Mouse (Mus musculus): ENCODE data around the gene Fktn. TPM values are rescaled to one million over a fixed set of nuclear protein-coding genes. Genes with fewer than 3 reads are reported as not detected.
"Not testable (repeated sequence)": the region's sequence is repeated elsewhere in the genome, so short reads cannot be mapped to it uniquely, and the experiment has no call there.

The Fktn gene
- polyA plus RNA-seq, 1 experiment from 2014 or later: 19.3 TPM

DNA sequence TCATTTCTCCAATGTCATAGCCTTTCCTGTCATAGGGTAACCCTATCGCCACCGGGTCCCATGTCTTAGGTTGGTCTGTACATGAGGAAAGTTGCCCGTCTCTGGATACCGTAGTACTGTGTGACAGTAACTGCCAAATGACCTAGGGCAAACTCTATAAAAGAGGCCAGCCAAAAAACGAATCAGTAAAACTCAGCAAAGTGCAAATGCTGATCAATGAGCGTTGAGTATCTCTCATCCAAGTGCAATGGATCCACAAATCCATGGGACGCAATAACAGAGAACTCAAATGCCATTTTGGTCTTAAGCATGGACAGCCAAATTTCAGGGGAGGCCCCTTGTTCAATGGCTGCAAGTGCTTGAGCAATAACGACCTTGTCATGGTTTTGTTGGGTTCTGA, 89.9 kb downstream of the Fktn start:
- H3K9ac ChIP-seq; ATAC-seq; H3K4me2 ChIP-seq; H3K27me3 ChIP-seq; H3K4me3 ChIP-seq; H3K27ac ChIP-seq; H3K4me1 ChIP-seq; H3K9me3 ChIP-seq (replicated peaks); H3K36me3 ChIP-seq (ENCODE audit: poor library complexity, severe bottlenecking): not testable (repeated sequence)
- WGBS: 90% methylated on average over 8 of the region's 8 CpGs

DNA sequence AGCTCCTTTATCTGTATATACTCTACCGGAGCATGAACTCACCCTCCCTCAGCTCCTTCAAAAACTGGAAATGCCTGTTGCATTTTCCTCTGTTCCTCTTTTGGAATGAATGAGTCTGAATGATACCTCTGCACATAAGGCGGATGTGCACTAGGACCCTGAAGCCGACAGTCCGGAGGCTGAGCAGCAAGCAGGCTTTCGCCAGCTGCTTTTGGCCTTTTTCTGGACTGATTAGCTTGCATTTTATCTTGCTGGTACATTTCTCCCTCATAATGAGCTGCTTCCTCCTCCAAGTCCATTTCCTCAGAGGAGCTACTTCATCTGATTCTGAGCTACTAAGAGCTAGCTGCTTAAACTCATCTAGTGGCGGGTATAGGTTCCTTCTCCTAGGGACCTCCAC, 92.6 kb downstream of the Fktn start:
- H3K9me3 ChIP-seq (replicated peaks); H3K4me3 ChIP-seq; H3K27ac ChIP-seq; H3K4me1 ChIP-seq; H3K27me3 ChIP-seq; ATAC-seq; H3K9ac ChIP-seq; H3K36me3 ChIP-seq (ENCODE audit: poor library complexity, severe bottlenecking); H3K4me2 ChIP-seq: not testable (repeated sequence)
- WGBS: 78% methylated on average over 6 of the region's 6 CpGs

DNA sequence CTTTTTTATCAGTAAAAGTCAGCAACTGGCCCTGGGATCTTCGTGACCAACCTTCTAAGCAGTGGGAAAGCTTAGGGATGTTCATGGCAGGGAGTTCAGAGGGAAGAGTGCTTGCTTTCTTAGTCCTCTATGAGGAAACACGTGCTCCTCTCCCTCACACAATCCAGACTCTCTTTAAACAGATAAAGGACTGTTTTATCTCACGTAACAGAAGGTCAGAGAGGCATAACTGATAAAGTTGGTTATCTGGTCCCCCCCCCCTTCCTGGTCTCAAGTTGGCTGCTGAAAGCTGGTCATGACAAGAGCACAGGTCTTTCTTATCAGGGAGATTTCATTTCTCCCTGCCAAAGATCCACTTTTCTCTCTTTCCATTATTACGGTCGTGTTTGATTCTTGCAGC, 104.5 kb downstream of the Fktn start:
- H3K36me3 ChIP-seq (ENCODE audit: poor library complexity, severe bottlenecking): no peaks in the 10 kb centered on the region
- WGBS: 71% methylated on average over 5 of the region's 5 CpGs
- H3K27ac ChIP-seq: no peak overlapping the region
- H3K4me2 ChIP-seq: no peak overlapping the region
- ATAC-seq: no peak
- no peaks in the 10 kb centered on the region for H3K9me3 ChIP-seq (replicated peaks)
- no peak overlapping the region for H3K4me3 ChIP-seq
- H3K27me3 ChIP-seq: no peaks in the 10 kb centered on the region
- no peak overlapping the region for H3K9ac ChIP-seq
- no peaks in the 10 kb centered on the region for H3K4me1 ChIP-seq

DNA sequence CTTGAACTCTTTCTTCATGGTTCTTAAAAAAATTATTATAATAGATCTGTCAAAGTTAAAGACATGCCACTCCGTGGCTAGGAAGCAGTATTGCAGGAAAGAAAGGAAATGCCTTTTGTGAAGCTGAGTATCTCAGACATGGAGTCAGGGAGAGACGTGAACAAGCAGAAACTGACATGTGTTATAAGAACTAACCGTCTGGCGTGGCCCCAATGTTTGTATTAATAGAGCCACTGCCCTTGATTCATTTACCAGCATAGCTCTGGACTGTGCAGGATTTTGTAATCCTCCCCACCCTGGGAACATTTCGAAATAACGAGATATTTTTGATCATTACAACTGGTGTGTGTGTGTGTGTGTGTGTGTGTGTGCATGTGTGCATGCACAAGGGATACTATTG, 109.9 kb downstream of the Fktn start:
- no peak overlapping the region for H3K27ac ChIP-seq
- no peak for ATAC-seq

DNA sequence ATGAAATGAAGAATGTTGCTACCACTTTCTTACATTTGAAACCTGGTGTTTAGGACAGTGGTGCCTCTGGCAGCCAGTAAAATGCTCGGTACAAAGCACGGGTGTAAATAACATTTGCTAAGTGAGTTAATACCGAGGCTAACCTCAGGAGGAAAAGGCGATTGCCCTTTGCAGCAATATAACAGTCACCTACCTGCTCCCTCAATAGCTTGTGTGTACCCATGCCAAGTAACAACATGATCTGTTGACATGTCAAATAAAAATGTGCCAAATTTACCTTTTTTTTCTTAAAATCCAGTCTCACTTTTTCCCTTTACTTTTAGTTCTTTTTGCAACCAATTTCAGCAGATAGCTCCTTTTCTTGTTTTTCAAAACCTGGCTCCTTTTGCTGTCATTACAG, 111.0 kb downstream of the Fktn start:
- H3K9me3 ChIP-seq (replicated peaks): no peaks in the 10 kb centered on the region
- no peaks in the 10 kb centered on the region for H3K36me3 ChIP-seq (ENCODE audit: poor library complexity, severe bottlenecking)
- H3K27ac ChIP-seq: no peak overlapping the region
- H3K27me3 ChIP-seq: no peaks in the 10 kb centered on the region
- no peak for ATAC-seq
- WGBS: 82% methylated on average over 4 of the region's 4 CpGs
- H3K4me2 ChIP-seq: no peak overlapping the region
- H3K4me3 ChIP-seq: no peak overlapping the region
- H3K4me1 ChIP-seq: peaks cover 6% of the 10 kb centered on the region
- H3K9ac ChIP-seq: no peak overlapping the region

More for the DNA sequence above, 109.9 kb downstream of the Fktn start:
- H3K9ac ChIP-seq: no peak overlapping the region
- no peak overlapping the region for H3K4me2 ChIP-seq
- no peaks in the 10 kb centered on the region for H3K9me3 ChIP-seq (replicated peaks)
- no peaks in the 10 kb centered on the region for H3K27me3 ChIP-seq
- H3K36me3 ChIP-seq (ENCODE audit: poor library complexity, severe bottlenecking): no peaks in the 10 kb centered on the region
- no peak overlapping the region for H3K4me3 ChIP-seq
- WGBS: 48% methylated on average over 6 of the region's 6 CpGs
- peaks cover 6% of the 10 kb centered on the region for H3K4me1 ChIP-seq

DNA sequence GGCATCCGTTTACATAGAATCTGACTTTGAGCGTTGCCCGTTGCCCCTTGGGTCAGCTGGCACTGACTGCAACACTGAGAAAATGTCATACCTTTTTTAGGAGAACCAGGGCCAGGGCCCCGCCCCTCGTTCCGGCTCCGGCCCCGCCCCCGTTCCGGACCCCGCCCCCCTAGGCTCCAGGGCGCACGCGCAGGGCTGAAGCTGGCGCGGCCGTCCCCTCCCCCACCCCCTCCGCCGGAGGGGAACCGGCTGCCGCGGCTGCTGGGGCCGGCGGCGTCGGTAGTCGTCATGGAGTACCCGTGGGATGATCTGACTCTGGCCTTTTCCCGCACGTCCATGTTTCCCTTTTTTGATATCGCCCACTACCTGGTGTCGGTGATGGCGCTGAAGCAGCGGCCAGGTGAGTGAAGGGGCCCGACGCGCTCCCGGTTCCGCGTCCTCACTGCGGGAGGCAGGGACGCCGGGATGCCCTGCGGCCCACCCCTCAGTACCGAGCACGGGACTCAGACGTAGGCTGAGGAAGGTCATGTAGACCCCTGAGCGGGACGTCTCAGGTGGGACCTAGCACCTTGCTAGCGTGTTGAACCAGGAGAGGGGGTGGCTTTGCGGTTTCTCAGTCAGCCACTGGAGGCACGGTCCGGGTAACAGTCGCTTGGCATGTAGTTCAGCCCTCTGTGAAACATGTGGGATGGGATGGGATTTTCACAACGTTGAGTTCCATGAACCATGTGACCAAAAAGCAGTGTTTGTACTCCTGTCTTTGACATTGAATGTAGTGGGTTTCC, 112.2 kb downstream of the Fktn start, which contains the start of gene Tmem38b:
Gene Tmem38b, plus strand, starts transcription at position 225 of the 785 bp plus-strand sequence.
- H3K4me3 ChIP-seq: peak within 1 kb of the TSS; percentile 78
- peak; percentile 93 for ATAC-seq
- H3K4me1 ChIP-seq: peaks cover 6% of the 10 kb centered on the region
- no peaks in the 10 kb centered on the region for H3K36me3 ChIP-seq (ENCODE audit: poor library complexity, severe bottlenecking)
- H3K27me3 ChIP-seq: no peaks in the 10 kb centered on the region
- peak within 1 kb of the TSS; percentile 72 for H3K4me2 ChIP-seq
- WGBS: 1% methylated on average over 48 of the region's 55 CpGs
- H3K9ac ChIP-seq: peak within 1 kb of the TSS; percentile 73
- no peak within 1 kb of the TSS for H3K27ac ChIP-seq
- no peaks in the 10 kb centered on the region for H3K9me3 ChIP-seq (replicated peaks)

DNA sequence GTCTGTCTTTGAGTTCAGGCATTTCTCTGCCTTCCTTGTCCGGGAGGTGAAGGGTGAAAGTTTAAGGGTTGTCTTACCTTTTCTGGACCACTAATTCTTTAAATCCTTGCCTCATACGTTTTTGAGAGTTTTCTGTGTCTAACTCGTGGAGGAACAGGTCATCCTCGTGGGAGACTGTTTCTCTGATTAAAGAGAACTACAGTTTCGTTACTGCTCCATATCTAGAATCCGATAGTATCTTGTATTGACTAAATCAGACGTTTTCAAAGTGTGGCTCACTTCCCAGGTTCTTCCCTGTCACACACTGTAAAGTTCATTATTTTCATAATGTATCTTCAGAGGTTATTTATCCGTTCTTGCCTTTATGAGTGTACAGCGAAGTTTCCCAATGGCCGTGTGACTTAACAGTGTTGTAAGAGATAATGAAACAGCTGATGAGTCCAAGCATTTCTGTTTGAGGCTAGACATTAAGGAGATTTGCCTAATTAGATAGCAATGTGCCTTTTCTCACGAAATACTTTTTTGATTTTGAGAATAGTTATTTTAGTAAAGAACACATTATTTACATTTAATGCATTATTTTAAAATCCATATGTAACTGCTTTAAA, 112.9 kb downstream of the Fktn start:
- Histone ChIP-seq H3K9me3 (replicated peaks) (no peaks in the 10 kb centered on the region), H3K4me2 (peak overlapping the region; percentile 72), H3K9ac (peak overlapping the region; percentile 73), H3K4me1 (peaks cover 6% of the 10 kb centered on the region), H3K36me3 (ENCODE audit: poor library complexity, severe bottlenecking) (no peaks in the 10 kb centered on the region), H3K4me3 (peak overlapping the region; percentile 78), H3K27ac (no peak overlapping the region), H3K27me3 (no peaks in the 10 kb centered on the region)
- 12% methylated on average over 11 of the region's 11 CpGs for WGBS
- no peak for ATAC-seq

Other genes starting within 250 kb of the Fktn start
- 48.1 and 56.1 TPM in 2 replicates for gene Fsd1l, start 82.5 kb upstream of the Fktn start, polyA plus RNA-seq (2015; fragmentation: Nextera tagmentation; extraction: Ambion mirVana)
- gene Tal2, start 65.7 kb downstream of the Fktn start, polyA plus RNA-seq (2015; fragmentation: Nextera tagmentation; extraction: Ambion mirVana): 0.97 and 1.1 TPM in 2 replicates
- gene Tmem38b, start 112.0 kb downstream of the Fktn start, polyA plus RNA-seq (2015; fragmentation: Nextera tagmentation; extraction: Ambion mirVana): 5.8 and 6.8 TPM in 2 replicates